Mouse (Mus musculus): ENCODE data around the gene Rara.

DNA sequence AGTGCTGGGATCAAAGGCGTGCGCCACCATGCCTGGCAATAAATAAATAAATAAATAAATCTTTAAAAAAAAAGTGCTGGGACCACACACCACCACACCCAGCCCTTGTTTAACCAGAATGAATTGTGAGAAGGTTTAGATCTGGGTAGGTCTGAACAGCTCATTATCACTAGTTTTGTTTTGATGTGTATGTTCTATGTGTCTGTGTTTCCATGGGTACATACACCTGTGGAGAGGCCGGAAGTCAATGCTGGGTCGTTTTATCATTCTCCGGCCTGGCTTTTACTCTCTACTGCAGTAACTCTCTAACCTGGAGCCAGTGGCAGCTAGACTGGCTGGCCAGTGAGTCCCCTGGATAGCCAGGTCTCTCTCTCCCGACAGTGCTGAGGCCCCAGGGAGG, 63.2 kb downstream of the Rara start:
- no peak for TF ChIP-seq CTCF (IDR thresholded peaks at IDR 0.05; ENCODE audit: control insufficient read depth, insufficient read depth, insufficient replicate concordance, low read depth, low read length)
- TF ChIP-seq POLR2A (IDR thresholded peaks at IDR 0.05; ENCODE audit: control insufficient read depth, low read depth, low read length) = no peak
